Mouse (Mus musculus): ENCODE results near the gene Rad50. TPM values are rescaled to one million over a fixed set of nuclear protein-coding genes. Genes with fewer than 3 reads are reported as not detected.

The Rad50 gene
- polyA plus RNA-seq, 2 experiments, result 11.1 to 21.2 TPM

DNA sequence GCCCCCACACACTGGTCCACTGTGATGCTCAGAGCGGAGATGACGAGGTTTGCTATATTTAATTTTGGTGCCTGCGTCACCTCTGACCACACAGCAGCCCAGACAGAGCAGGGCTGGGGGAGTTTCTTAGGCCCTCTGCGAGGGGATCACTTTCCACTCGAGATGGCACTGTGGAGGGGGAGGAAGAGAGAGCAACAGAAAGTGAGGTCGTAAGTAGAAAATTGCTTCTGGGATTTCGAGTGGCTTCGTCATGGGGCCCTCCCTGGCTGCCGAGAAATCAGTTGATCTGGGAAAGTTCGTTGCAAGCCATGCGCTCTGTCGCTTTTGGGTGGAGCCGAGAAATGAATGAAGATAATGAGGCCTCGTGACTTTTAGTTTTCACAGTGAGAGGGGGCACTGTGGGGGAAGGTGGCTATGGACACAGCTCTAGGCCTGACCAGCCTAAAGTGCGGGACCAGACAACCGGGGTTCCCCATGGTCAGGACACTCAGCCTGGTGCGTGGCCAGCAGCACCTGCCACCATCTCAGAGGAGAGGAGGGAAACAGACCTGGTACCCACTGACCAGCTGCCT is 80.2 kb downstream of the Rad50 start:
- Histone ChIP-seq H3K9me3 (ENCODE audit: control insufficient read depth, low read length) (no peaks in the 10 kb centered on the region), H3K36me3 (ENCODE audit: control insufficient read depth, insufficient read depth, low read length) (no peaks in the 10 kb centered on the region), H3K4me1 (ENCODE audit: control insufficient read depth, insufficient read depth, low read length) (no peaks in the 10 kb centered on the region), H3K27me3 (ENCODE audit: control insufficient read depth, insufficient read depth, low read length) (no peaks in the 10 kb centered on the region), H3K4me2 (replicated peaks; ENCODE audit: low read depth, low read length, severe bottlenecking) (no peak overlapping the region), H3K9ac (ENCODE audit: low read depth, low read length, severe bottlenecking) (no peak overlapping the region), H3K4me3 (replicated peaks; ENCODE audit: low read length) (no peak overlapping the region), H3K27ac (replicated peaks; ENCODE audit: low read depth, low read length) (no peak overlapping the region)
- no peak for DNase-seq (ENCODE audit: low spot score)
- ATAC-seq (ENCODE audit: low FRiP score, low read depth), result no peak
- 71% methylated on average over 17 of the region's 17 CpGs for WGBS
- TF ChIP-seq POLR2A (IDR thresholded peaks at IDR 0.05; ENCODE audit: borderline replicate concordance, extremely low read depth, insufficient read depth, insufficient read length), result no peak

DNA sequence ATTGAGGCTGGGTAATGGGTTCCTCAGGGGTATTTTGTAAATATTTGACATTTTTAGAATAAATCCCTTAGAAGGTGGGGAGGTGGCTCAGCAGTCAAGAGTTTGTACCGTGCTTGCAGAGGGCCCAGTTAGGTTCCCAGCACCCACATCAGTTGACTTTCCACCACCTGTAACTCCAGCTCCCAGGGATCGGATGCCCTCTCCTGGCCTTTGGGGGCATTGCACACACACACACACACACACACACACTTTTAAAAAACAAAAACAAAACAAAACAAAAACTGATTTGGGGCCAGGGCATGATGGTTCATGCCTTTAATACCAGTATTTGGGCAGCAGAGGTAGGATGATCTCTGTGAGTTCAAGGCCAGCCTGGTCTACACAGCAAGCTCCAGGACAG is 83.0 kb downstream of the Rad50 start:
- Histone ChIP-seq H3K27me3 (ENCODE audit: control insufficient read depth, insufficient read depth, low read length) (no peaks in the 10 kb centered on the region), H3K4me2 (replicated peaks; ENCODE audit: low read depth, low read length, severe bottlenecking) (no peak overlapping the region), H3K4me3 (replicated peaks; ENCODE audit: low read length) (no peak overlapping the region), H3K9me3 (ENCODE audit: control insufficient read depth, low read length) (no peaks in the 10 kb centered on the region), H3K9ac (ENCODE audit: low read depth, low read length, severe bottlenecking) (no peak overlapping the region), H3K27ac (replicated peaks; ENCODE audit: low read depth, low read length) (no peak overlapping the region), H3K36me3 (ENCODE audit: control insufficient read depth, insufficient read depth, low read length) (no peaks in the 10 kb centered on the region), H3K4me1 (ENCODE audit: control insufficient read depth, insufficient read depth, low read length) (no peaks in the 10 kb centered on the region)
- DNase-seq (ENCODE audit: low spot score) (no peak), ATAC-seq (ENCODE audit: low FRiP score, low read depth) (no peak)
- no peak for TF ChIP-seq POLR2A (IDR thresholded peaks at IDR 0.05; ENCODE audit: borderline replicate concordance, extremely low read depth, insufficient read depth, insufficient read length)
- 96% methylated on average over 2 of the region's 2 CpGs for WGBS

DNA sequence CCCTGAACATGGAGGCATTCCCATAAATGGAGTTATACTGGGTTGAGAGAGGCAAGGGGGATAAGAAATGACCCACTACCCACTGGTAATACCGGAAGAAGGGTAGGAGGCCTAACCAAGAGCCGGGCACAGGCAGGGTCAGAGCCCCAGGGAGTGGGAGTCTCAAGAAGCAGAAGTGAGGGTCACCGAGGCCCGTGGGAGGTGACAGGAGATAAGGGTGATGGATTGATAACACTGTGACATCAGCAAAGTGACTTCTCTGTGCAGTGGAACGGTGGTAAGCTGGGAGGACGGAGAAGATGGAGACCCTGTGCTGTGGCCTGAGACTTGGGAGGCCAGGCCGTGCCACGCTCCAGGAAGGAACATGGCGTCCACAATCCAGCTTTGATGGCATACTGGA is 83.5 kb downstream of the Rad50 start:
- Histone ChIP-seq H3K36me3 (ENCODE audit: control insufficient read depth, insufficient read depth, low read length) (no peaks in the 10 kb centered on the region), H3K4me3 (replicated peaks; ENCODE audit: low read length) (no peak overlapping the region), H3K9me3 (ENCODE audit: control insufficient read depth, low read length) (no peaks in the 10 kb centered on the region), H3K4me2 (replicated peaks; ENCODE audit: low read depth, low read length, severe bottlenecking) (no peak overlapping the region), H3K27me3 (ENCODE audit: control insufficient read depth, insufficient read depth, low read length) (no peaks in the 10 kb centered on the region), H3K9ac (ENCODE audit: low read depth, low read length, severe bottlenecking) (no peak overlapping the region), H3K27ac (replicated peaks; ENCODE audit: low read depth, low read length) (no peak overlapping the region), H3K4me1 (ENCODE audit: control insufficient read depth, insufficient read depth, low read length) (no peaks in the 10 kb centered on the region)
- DNase-seq (ENCODE audit: low spot score), result no peak
- WGBS, result 85% methylated on average over 9 of the region's 9 CpGs
- TF ChIP-seq POLR2A (IDR thresholded peaks at IDR 0.05; ENCODE audit: borderline replicate concordance, extremely low read depth, insufficient read depth, insufficient read length), result no peak
- no peak for ATAC-seq (ENCODE audit: low FRiP score, low read depth)

DNA sequence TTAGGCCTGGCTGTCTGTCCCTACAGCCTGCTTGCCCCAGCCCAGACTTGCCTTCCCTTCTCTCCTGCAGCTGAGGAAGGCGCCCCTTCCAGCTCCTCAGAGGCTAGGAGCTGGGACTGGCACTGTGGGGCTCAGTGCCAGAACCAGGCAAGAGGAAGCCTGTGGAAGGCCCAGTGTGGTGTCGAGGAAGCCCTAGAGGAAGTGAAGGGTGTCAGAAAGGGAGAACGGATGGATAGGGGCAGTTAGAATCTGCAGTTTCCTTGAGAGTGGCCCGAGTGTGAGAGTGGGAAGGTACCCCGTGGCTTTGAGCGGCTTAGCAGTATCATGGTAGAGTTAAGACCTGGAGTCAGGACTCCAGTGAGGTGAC is 84.7 kb downstream of the Rad50 start:
- Histone ChIP-seq H3K9ac (ENCODE audit: low read depth, low read length, severe bottlenecking) (no peak overlapping the region), H3K27me3 (ENCODE audit: control insufficient read depth, insufficient read depth, low read length) (no peaks in the 10 kb centered on the region), H3K9me3 (ENCODE audit: control insufficient read depth, low read length) (no peaks in the 10 kb centered on the region), H3K27ac (replicated peaks; ENCODE audit: low read depth, low read length) (no peak overlapping the region), H3K4me2 (replicated peaks; ENCODE audit: low read depth, low read length, severe bottlenecking) (no peak overlapping the region), H3K4me1 (ENCODE audit: control insufficient read depth, insufficient read depth, low read length) (no peaks in the 10 kb centered on the region), H3K4me3 (replicated peaks; ENCODE audit: low read length) (no peak overlapping the region), H3K36me3 (ENCODE audit: control insufficient read depth, insufficient read depth, low read length) (no peaks in the 10 kb centered on the region)
- no peak for TF ChIP-seq POLR2A (IDR thresholded peaks at IDR 0.05; ENCODE audit: borderline replicate concordance, extremely low read depth, insufficient read depth, insufficient read length)
- ATAC-seq (ENCODE audit: low FRiP score, low read depth) (no peak), DNase-seq (ENCODE audit: low spot score) (no peak)
- 75% methylated on average over 5 of the region's 6 CpGs for WGBS

DNA sequence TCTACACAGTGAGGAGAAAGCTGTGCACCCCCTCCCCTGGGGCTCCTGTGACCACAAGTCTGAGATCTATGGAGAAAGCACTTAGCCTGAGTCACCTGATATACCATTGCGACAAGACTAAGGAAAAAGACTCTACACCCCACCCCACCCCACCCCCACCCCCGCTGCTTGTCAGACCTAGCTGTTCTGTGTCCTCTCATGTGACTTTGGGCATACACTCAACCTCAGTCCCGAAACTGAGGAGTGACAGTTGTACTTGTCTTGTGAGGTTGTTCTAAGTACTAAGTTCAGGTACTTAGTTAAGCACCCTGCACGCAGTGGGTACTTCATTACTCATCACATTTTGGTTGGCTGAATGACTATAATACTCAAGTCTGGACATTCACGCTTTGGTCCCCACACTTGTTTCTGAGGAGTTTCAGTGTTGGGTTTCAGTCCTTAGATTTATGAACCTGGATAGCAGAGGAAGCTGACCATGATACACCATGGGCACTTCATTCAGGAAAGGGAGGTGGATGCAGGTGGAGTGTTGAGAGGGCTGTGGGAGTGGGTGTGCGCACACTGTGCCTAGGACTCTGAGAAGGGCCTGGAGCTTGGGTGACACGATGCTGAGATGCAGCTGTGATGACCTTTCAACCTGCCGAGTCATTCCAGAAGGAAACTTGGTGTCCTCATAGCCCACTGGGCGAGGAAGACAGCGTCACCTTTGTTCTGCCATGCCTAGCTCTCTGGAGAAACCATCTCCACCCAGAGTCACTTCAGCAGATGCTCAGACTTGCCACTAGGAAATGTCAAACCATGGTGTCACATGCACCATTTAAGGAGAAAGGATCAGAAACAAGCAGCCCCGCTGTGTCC is 85.3 kb downstream of the Rad50 start:
- H3K27ac ChIP-seq (replicated peaks; ENCODE audit: low read depth, low read length), result no peak overlapping the region
- H3K36me3 ChIP-seq (ENCODE audit: control insufficient read depth, insufficient read depth, low read length), result no peaks in the 10 kb centered on the region
- TF ChIP-seq POLR2A (IDR thresholded peaks at IDR 0.05; ENCODE audit: borderline replicate concordance, extremely low read depth, insufficient read depth, insufficient read length), result no peak
- H3K4me2 ChIP-seq (replicated peaks; ENCODE audit: low read depth, low read length, severe bottlenecking), result no peak overlapping the region
- WGBS, result 83% methylated on average over 11 of the region's 11 CpGs
- no peak overlapping the region for H3K9ac ChIP-seq (ENCODE audit: low read depth, low read length, severe bottlenecking)
- H3K4me3 ChIP-seq (replicated peaks; ENCODE audit: low read length), result no peak overlapping the region
- DNase-seq (ENCODE audit: low spot score), result no peak
- H3K4me1 ChIP-seq (ENCODE audit: control insufficient read depth, insufficient read depth, low read length), result no peaks in the 10 kb centered on the region
- no peaks in the 10 kb centered on the region for H3K9me3 ChIP-seq (ENCODE audit: control insufficient read depth, low read length)
- H3K27me3 ChIP-seq (ENCODE audit: control insufficient read depth, insufficient read depth, low read length), result no peaks in the 10 kb centered on the region
- no peak for ATAC-seq (ENCODE audit: low FRiP score, low read depth)

Data from limb, embryonic 14.5 days (tissue).